15 mouse cellular contexts compared by ENCODE assay signal in genomic region chr14:86473604-86474003, GRCm38 (mm10).
"Had no signal": no experiment of that assay in that cellular context is flagged by ENCODE, and none has a peak within 500 bp of the region (broad histone marks: within the 10 kb centered on the region; RNA-seq: fewer than 3 reads in every experiment).

No protein-coding gene starts in this region.

- H3K4me3 ChIP-seq: neural tube, embryonic 15.5 days; stomach, embryonic 15.5 days had no signal

- DNase-seq: retina, postnatal 1 day; right cerebral cortex, adult 18-20 months; right cerebral cortex, postnatal 14 days; right cerebral cortex, postnatal 25 days; right cerebral cortex, postnatal 4 days; spleen, adult 18-20 months; thymus, adult 18-20 months; thymus, adult 2 months; thymus, postnatal 14 days; thymus, postnatal 25 days; thymus, postnatal 36 days; thymus, postnatal 4 days had no signal

- H3K27ac ChIP-seq: neural tube, embryonic 15.5 days; stomach, embryonic 15.5 days; stomach, postnatal 0 days had no signal

- H3K4me1 ChIP-seq: neural tube, embryonic 15.5 days; stomach, embryonic 15.5 days had no signal

- H3K27me3 ChIP-seq: neural tube, embryonic 15.5 days; stomach, embryonic 15.5 days had no signal

- H3K4me2 ChIP-seq: neural tube, embryonic 15.5 days; stomach, embryonic 15.5 days had no signal

- H3K9ac ChIP-seq: neural tube, embryonic 15.5 days; stomach, embryonic 15.5 days had no signal

- H3K36me3 ChIP-seq: neural tube, embryonic 15.5 days; stomach, embryonic 15.5 days had no signal

- H3K9me3 ChIP-seq: neural tube, embryonic 15.5 days; stomach, embryonic 15.5 days had no signal
